Mouse (Mus musculus) regulatory T cell (primary cell): ENCODE results near the gene Mgat5.

Experiments used
- in situ Hi-C: fragments of 300-600 bp; cut with MboI, MseI; formaldehyde crosslinking; loops from one replicate; pipeline ENCODE4 v1.15.1; 2025; ENCODE audit warnings: high pct_unique_total_duplicates

Mgat5 gene

GRCm38 (mm10) chr1:127487161-127487560, 282.3 kb downstream of the Mgat5 start:
- in situ Hi-C loops, result no loop called here

GRCm38 (mm10) chr1:127496737-127497543, 292.1 kb downstream of the Mgat5 start:
- in situ Hi-C loops, result loop anchor here (5.0 to 10.0 kb wide), 3 partner anchors 180 to 458 kb away; partner anchors contain the start of gene Tmem163

GRCm38 (mm10) chr1:127498746-127499145, 293.9 kb downstream of the Mgat5 start:
- in situ Hi-C loops, result loop anchor here (5.0 to 10.0 kb wide), 3 partner anchors 179 to 456 kb away; partner anchors contain the start of gene Tmem163

- in situ Hi-C loops, result loop anchor here (25.0 kb wide), 1 partner anchor 1612 kb away; no protein-coding TSS in a partner anchor
Measured at GRCm38 (mm10) chr1:127500219-127500618, 295.4 kb downstream of the Mgat5 start.

GRCm38 (mm10) chr1:127500701-127501100, 295.9 kb downstream of the Mgat5 start:
- in situ Hi-C loops, result loop anchor here (25.0 kb wide), 1 partner anchor 1612 kb away; no protein-coding TSS in a partner anchor

GRCm38 (mm10) chr1:127507042-127507650, 302.3 kb downstream of the Mgat5 start:
- in situ Hi-C loops, result loop anchor here (5.0 to 25.0 kb wide), 2 partner anchors 690 to 1605 kb away; no protein-coding TSS in a partner anchor

- in situ Hi-C loops, result loop anchor here (5.0 to 25.0 kb wide), 2 partner anchors 689 to 1604 kb away; no protein-coding TSS in a partner anchor
Measured at GRCm38 (mm10) chr1:127508067-127508739, 303.4 kb downstream of the Mgat5 start.

GRCm38 (mm10) chr1:127508921-127509320, 304.1 kb downstream of the Mgat5 start:
- in situ Hi-C loops, result loop anchor here (5.0 to 25.0 kb wide), 2 partner anchors 688 to 1603 kb away; no protein-coding TSS in a partner anchor

GRCm38 (mm10) chr1:127511362-127511761, 306.5 kb downstream of the Mgat5 start:
- in situ Hi-C loops, result loop anchor here (25.0 kb wide), 1 partner anchor 1601 kb away; no protein-coding TSS in a partner anchor

GRCm38 (mm10) chr1:127512709-127513108, 307.9 kb downstream of the Mgat5 start:
- in situ Hi-C loops, result loop anchor here (25.0 kb wide), 1 partner anchor 1600 kb away; no protein-coding TSS in a partner anchor

- in situ Hi-C loops, result loop anchor here (25.0 kb wide), 1 partner anchor 1599 kb away; no protein-coding TSS in a partner anchor
Measured at GRCm38 (mm10) chr1:127513140-127513539, 308.3 kb downstream of the Mgat5 start.

- in situ Hi-C loops, result loop anchor here (25.0 kb wide), 1 partner anchor 1599 kb away; no protein-coding TSS in a partner anchor
Measured at GRCm38 (mm10) chr1:127513664-127514063, 308.8 kb downstream of the Mgat5 start.

GRCm38 (mm10) chr1:127514479-127514878, 309.7 kb downstream of the Mgat5 start:
- in situ Hi-C loops, result loop anchor here (25.0 kb wide), 1 partner anchor 1598 kb away; no protein-coding TSS in a partner anchor

- in situ Hi-C loops, result loop anchor here (25.0 kb wide), 1 partner anchor 1597 kb away; no protein-coding TSS in a partner anchor
Measured at GRCm38 (mm10) chr1:127514888-127515287, 310.1 kb downstream of the Mgat5 start.

GRCm38 (mm10) chr1:127523364-127523763, 318.5 kb downstream of the Mgat5 start:
- in situ Hi-C loops, result loop anchor here (25.0 kb wide), 1 partner anchor 1589 kb away; no protein-coding TSS in a partner anchor

- in situ Hi-C loops, result no loop called here
Measured at GRCm38 (mm10) chr1:127530849-127531580, 326.2 kb downstream of the Mgat5 start.

GRCm38 (mm10) chr1:127531723-127532122, 326.9 kb downstream of the Mgat5 start:
- in situ Hi-C loops, result no loop called here

GRCm38 (mm10) chr1:127536448-127536847, 331.6 kb downstream of the Mgat5 start:
- in situ Hi-C loops, result no loop called here

- in situ Hi-C loops, result no loop called here
Measured at GRCm38 (mm10) chr1:127537204-127538038, 332.6 kb downstream of the Mgat5 start.
